Mouse (Mus musculus) liver, embryonic 16.5 days (tissue): Measurements from ENCODE around the gene Dock3. TPM values are rescaled to one million over a fixed set of nuclear protein-coding genes. Genes with fewer than 3 reads are reported as not detected.

Experiments
- ATAC-seq: fragments of 200-750 bp; cut with Nextera tagmentation; 2 replicates; pipeline ENCODE4 v1.8.0; 2017; ENCODE audit warnings: low read depth, mild to moderate bottlenecking, moderate number of reproducible peaks, moderate library complexity
- H3K27ac ChIP-seq: fragments of 300-500 bp; sonication (generic); 2 replicates; pipeline ENCODE4 v1.5.1; 2014; ENCODE audit warnings: mild to moderate bottlenecking, low read length
- H3K27me3 ChIP-seq: fragments of 300-500 bp; sonication (generic); 2 replicates; pipeline ENCODE4 v1.6.1; 2014; ENCODE audit warnings: low read depth, low read length, mixed read lengths; ENCODE audit not compliant: control insufficient read depth, insufficient read depth
- H3K36me3 ChIP-seq: fragments of 300-500 bp; sonication (generic); 2 replicates; pipeline ENCODE4 v1.6.1; 2014; ENCODE audit warnings: mild to moderate bottlenecking; ENCODE audit not compliant: control insufficient read depth, insufficient read depth
- H3K4me1 ChIP-seq: fragments of 300-500 bp; sonication (generic); 2 replicates; pipeline ENCODE4 v1.6.1; 2014; ENCODE audit warnings: low read depth, low read length, mixed read lengths; ENCODE audit not compliant: control insufficient read depth
- H3K4me2 ChIP-seq: fragments of 300-500 bp; sonication (generic); 2 replicates; pipeline ENCODE4 v1.6.1; 2014; ENCODE audit warnings: low read depth, low read length, mixed read lengths
- H3K4me3 ChIP-seq: fragments of 300-500 bp; sonication (generic); 2 replicates; pipeline ENCODE4 v1.5.1; 2014; ENCODE audit warnings: low read depth, mild to moderate bottlenecking, low read length
- H3K9ac ChIP-seq: fragments of 300-500 bp; sonication (generic); 2 replicates; pipeline ENCODE4 v1.6.1; 2014; ENCODE audit warnings: low read depth, low read length
- H3K9me3 ChIP-seq: fragments of 300-500 bp; sonication (generic); replicated peaks from 2 replicates; pipeline ENCODE4 v1.6.1; 2016; ENCODE audit warnings: low read length; ENCODE audit not compliant: control insufficient read depth
- WGBS: fragments of 180-500 bp; shearing (Covaris S2); extraction: QIAGEN DNeasy Blood & Tissue Kit; methylation state at CpG from one replicate; pipeline ENCODE4 v1.1.7; 2014; ENCODE audit not compliant: insufficient replicate concordance; 5-methylcytosine and 5-hydroxymethylcytosine counted together
- polyA plus RNA-seq: library from polyadenylated mRNA; unstranded; fragments of >200 nt; fragmentation: Nextera tagmentation; extraction: Ambion mirVana; gene quantifications from 2 replicates; pipeline ENCODE4 v1.2.1, GENCODE M21; 2015

The Dock3 gene
- polyA plus RNA-seq: 0.02 and 0.04 TPM in 2 replicates

- H3K36me3 ChIP-seq: no peaks in the 10 kb centered on the region
- H3K27ac ChIP-seq: no peak within 1 kb of the TSS
- no peaks in the 10 kb centered on the region for H3K9me3 ChIP-seq
- peak within 1 kb of the TSS; percentile 51 for H3K4me3 ChIP-seq
- peaks cover 5% of the 10 kb centered on the region for H3K4me1 ChIP-seq
- no peak within 1 kb of the TSS for H3K9ac ChIP-seq
- H3K27me3 ChIP-seq: peaks cover 72% of the 10 kb centered on the region
- peak within 1 kb of the TSS; percentile 69 for H3K4me2 ChIP-seq
- peak; percentile 32; the same call in 1 of the 2 replicates for ATAC-seq
- under 1% methylated on average over 75 of the region's 87 CpGs for WGBS
Measured at GRCm38 (mm10) chr9:107231539-107232139, at the start of gene Dock3. Dock3 (minus strand) TSS chr9:107231909.

- H3K4me1 ChIP-seq: peaks cover 11% of the 10 kb centered on the region; the same call in 1 of the 2 replicates
- peak overlapping the region; percentile 39; the same call in 1 of the 2 replicates for H3K9ac ChIP-seq
- no peaks in the 10 kb centered on the region for H3K36me3 ChIP-seq
- H3K27me3 ChIP-seq: no peaks in the 10 kb centered on the region
- 13% methylated on average over 13 of the region's 13 CpGs for WGBS
- peak; percentile 57 for ATAC-seq
- peak overlapping the region; percentile 70 for H3K27ac ChIP-seq
- no peaks in the 10 kb centered on the region for H3K9me3 ChIP-seq
- H3K4me2 ChIP-seq: peak overlapping the region; percentile 54
- peak overlapping the region; percentile 37 for H3K4me3 ChIP-seq
Measured at GRCm38 (mm10) chr9:107280322-107281027, 48.8 kb upstream of the Dock3 start.

- H3K27ac ChIP-seq: peak overlapping the region; percentile 70
- H3K27me3 ChIP-seq: no peaks in the 10 kb centered on the region
- H3K36me3 ChIP-seq: no peaks in the 10 kb centered on the region
- H3K9me3 ChIP-seq: no peaks in the 10 kb centered on the region
- H3K4me1 ChIP-seq: peaks cover 11% of the 10 kb centered on the region; the same call in 1 of the 2 replicates
- peak overlapping the region; percentile 54 for H3K4me2 ChIP-seq
- peak overlapping the region; percentile 37 for H3K4me3 ChIP-seq
- 23% methylated on average over 16 of the region's 16 CpGs for WGBS
- H3K9ac ChIP-seq: peak overlapping the region; percentile 39; the same call in 1 of the 2 replicates
- ATAC-seq: peak; percentile 9
Measured at GRCm38 (mm10) chr9:107279378-107280321, 47.9 kb upstream of the Dock3 start.

DNA sequence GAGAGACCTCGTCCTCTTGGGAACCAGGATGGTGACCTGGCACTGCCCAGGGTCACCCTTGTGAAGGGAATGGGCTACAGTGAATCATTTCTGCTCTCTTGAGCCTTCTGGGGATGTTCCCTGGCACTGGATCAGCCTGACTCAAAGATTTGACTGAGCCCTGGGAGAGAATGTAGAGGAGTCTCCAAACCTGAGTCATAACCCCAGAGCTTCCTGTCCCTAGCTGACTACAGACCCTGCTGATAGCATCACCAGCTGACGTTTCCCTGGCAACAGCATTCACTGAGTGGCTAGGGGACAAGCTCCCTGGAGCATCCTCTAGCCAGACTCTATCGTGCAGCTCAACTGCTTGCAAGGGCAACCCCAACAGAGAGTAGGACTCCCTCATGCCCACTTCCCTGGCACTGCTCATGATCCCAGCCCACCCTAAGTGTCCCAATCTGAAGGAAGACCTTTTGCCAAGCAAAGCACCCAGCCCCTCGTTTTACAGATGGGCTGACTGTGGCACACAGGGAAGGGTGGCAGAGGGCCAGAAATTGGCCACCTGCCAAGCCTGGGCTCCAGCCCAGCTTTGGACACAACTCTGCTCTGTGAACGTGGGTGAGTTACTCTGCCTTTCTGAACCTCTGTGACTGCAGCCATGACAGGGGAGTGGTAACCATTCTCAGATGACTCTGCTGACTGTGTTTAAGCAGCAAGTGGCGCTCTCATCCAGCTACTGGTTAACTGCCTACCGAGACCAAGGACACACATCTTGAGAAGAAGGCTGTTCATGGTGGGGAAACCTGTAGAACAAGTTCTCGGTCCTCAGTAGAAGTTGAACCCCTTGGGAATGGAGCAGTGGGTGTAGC lies 47.0 kb upstream of the Dock3 start:
- no peaks in the 10 kb centered on the region for H3K36me3 ChIP-seq
- no peak overlapping the region for H3K9ac ChIP-seq
- ATAC-seq: no peak
- WGBS: 48% methylated on average over 8 of the region's 8 CpGs
- no peak overlapping the region for H3K27ac ChIP-seq
- H3K4me1 ChIP-seq: peaks cover 11% of the 10 kb centered on the region; the same call in 1 of the 2 replicates
- H3K4me3 ChIP-seq: no peak overlapping the region
- no peaks in the 10 kb centered on the region for H3K27me3 ChIP-seq
- H3K9me3 ChIP-seq: no peaks in the 10 kb centered on the region
- H3K4me2 ChIP-seq: peak overlapping the region; percentile 54; the same call in 1 of the 2 replicates

DNA sequence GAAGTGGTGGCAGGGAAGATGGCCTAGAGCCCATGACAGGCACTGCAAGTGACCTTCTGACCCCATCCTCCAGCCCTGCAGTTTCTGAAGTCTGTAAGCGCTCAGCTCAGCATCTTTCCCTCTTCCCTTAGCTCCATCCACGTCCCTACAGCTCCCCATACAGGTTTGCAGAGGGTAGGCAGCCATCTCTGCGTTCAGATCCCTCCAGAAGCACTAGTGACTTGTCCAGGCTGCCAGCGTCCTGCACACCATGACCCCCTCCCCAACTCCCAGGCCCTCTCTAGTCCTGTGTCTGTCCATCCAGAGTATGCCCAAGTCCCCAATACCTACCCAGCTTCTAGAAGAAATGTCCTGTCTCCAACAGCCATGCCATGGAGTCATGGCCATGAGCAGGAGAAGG lies 46.4 kb upstream of the Dock3 start:
- ATAC-seq: no peak
- H3K9me3 ChIP-seq: no peaks in the 10 kb centered on the region
- no peak overlapping the region for H3K9ac ChIP-seq
- H3K4me2 ChIP-seq: no peak overlapping the region
- no peaks in the 10 kb centered on the region for H3K36me3 ChIP-seq
- H3K27me3 ChIP-seq: no peaks in the 10 kb centered on the region
- H3K4me1 ChIP-seq: peaks cover 11% of the 10 kb centered on the region; the same call in 1 of the 2 replicates
- no peak overlapping the region for H3K4me3 ChIP-seq
- H3K27ac ChIP-seq: no peak overlapping the region
- 53% methylated on average over 4 of the region's 4 CpGs for WGBS

- no peak for ATAC-seq
- Histone ChIP-seq H3K9ac (no peak overlapping the region), H3K4me3 (no peak overlapping the region), H3K27ac (no peak overlapping the region), H3K36me3 (no peaks in the 10 kb centered on the region), H3K4me2 (no peak overlapping the region), H3K4me1 (peaks cover 11% of the 10 kb centered on the region; the same call in 1 of the 2 replicates), H3K27me3 (no peaks in the 10 kb centered on the region), H3K9me3 (no peaks in the 10 kb centered on the region)
- 77% methylated on average over 7 of the region's 7 CpGs for WGBS
Measured at GRCm38 (mm10) chr9:107277603-107278002, 45.9 kb upstream of the Dock3 start.

GRCm38 (mm10) chr9:107275710-107276109 lies 44.0 kb upstream of the Dock3 start:
- H3K27me3 ChIP-seq: no peaks in the 10 kb centered on the region
- no peaks in the 10 kb centered on the region for H3K36me3 ChIP-seq
- no peak overlapping the region for H3K27ac ChIP-seq
- 74% methylated on average over 5 of the region's 5 CpGs for WGBS
- ATAC-seq: no peak
- H3K4me2 ChIP-seq: no peak overlapping the region
- no peaks in the 10 kb centered on the region for H3K9me3 ChIP-seq
- peaks cover 17% of the 10 kb centered on the region; the same call in 1 of the 2 replicates for H3K4me1 ChIP-seq
- no peak overlapping the region for H3K4me3 ChIP-seq
- no peak overlapping the region for H3K9ac ChIP-seq

- Histone ChIP-seq H3K4me2 (no peak overlapping the region), H3K4me1 (peaks cover 15% of the 10 kb centered on the region), H3K27ac (no peak overlapping the region), H3K4me3 (no peak overlapping the region), H3K27me3 (no peaks in the 10 kb centered on the region), H3K36me3 (no peaks in the 10 kb centered on the region), H3K9ac (no peak overlapping the region), H3K9me3 (no peaks in the 10 kb centered on the region)
- 66% methylated on average over 6 of the region's 6 CpGs for WGBS
- ATAC-seq: no peak
Measured at GRCm38 (mm10) chr9:107274751-107275150, 43.0 kb upstream of the Dock3 start.
